Mouse (Mus musculus): ENCODE measurements around the gene Tomm20l. TPM values are rescaled to one million over a fixed set of nuclear protein-coding genes. Genes with fewer than 3 reads are reported as not detected.
"Not testable (repeated sequence)": the region's sequence is repeated elsewhere in the genome, so short reads cannot be mapped to it uniquely, and the experiment has no call there.

Tomm20l gene
- not detected in 2 replicates for polyA plus RNA-seq (2016; fragmentation: Nextera tagmentation; extraction: Ambion mirVana)

DNA sequence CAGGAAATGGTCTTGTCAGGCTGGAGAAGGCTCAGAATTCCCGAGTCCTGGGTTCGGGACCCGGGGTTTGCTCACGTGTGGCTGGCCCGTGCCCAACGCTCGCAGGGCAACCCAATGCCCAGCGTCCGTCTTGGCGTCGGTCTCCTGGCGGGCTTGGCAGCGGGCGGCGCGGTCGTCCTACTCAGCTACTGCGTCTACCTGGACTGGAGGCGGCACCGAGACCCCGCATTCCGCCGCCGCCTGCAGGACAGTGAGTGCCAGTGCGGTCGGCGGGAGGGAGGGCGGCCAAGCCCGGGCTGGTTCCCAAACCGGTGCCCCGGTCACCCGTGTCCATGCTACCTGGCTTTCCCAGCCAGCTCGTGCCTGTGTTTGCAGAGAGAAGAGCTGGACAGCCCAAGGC lies at the start of gene Tomm20l:
Tomm20l (plus strand) TSS at position 98 of the 400 bp plus-strand sequence.
- no peak for ATAC-seq (ENCODE audit: low FRiP score, low read depth)
- no peaks in the 10 kb centered on the region for H3K36me3 ChIP-seq
- peak within 1 kb of the TSS; percentile 38; the same call in 1 of the 2 replicates for H3K9ac ChIP-seq
- H3K27me3 ChIP-seq (replicated peaks) = peaks cover 7% of the 10 kb centered on the region
- H3K4me3 ChIP-seq = 0 out of 2 replicates have a peak within 1 kb of the TSS, but pooled peaks have one; percentile 3
- WGBS = 10% methylated on average over 33 of the region's 33 CpGs
- H3K9me3 ChIP-seq = no peaks in the 10 kb centered on the region
- no peaks in the 10 kb centered on the region for H3K4me1 ChIP-seq
- peak within 1 kb of the TSS; percentile 54 for H3K4me2 ChIP-seq (replicated peaks)
- H3K27ac ChIP-seq = no peak within 1 kb of the TSS

DNA sequence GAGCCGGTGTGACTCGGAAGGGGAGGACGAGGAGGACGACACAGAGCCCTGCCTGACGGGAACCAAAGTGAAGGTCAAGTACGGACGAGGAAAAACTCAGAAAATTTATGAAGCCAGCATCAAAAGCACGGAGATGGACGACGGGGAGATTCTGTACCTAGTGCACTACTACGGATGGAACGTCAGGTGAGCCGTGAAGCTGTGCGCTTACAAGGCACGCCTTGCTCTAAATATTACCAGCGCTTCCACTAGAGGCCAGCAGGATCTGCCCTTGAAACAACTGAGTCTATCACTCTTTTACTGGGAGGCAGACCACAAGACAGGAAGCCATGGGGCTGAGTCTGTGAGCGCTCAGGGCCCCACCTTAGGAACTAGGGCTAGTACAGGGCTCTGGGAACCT lies 41.4 kb upstream of the Tomm20l start:
- WGBS = 95% methylated on average over 17 of the region's 17 CpGs
- H3K4me3 ChIP-seq = no peak overlapping the region
- H3K9me3 ChIP-seq = no peaks in the 10 kb centered on the region
- H3K4me2 ChIP-seq (replicated peaks) = no peak overlapping the region
- peaks cover 83% of the 10 kb centered on the region for H3K36me3 ChIP-seq
- H3K4me1 ChIP-seq = no peaks in the 10 kb centered on the region
- no peak overlapping the region for H3K9ac ChIP-seq
- ATAC-seq (ENCODE audit: low FRiP score, low read depth) = no peak
- no peaks in the 10 kb centered on the region for H3K27me3 ChIP-seq (replicated peaks)
- H3K27ac ChIP-seq = no peak overlapping the region

DNA sequence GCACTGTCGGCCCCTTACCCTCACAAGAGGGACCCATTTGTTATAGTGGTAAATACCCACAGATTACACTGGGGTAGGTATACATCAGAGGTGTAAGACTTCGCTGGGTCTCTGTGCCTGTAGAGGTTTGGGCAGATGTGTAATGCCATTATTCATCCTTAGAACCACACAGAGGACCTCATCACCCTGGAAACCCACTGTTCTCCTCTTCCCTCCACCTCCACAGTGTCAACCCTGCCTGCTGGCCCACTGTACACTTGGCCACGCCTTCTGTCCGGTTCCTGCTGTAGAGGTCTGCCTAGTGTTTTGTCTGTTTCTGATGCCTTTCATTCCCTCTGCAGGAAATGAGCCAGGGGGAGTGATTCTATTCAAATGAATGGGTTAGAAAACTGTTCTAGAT lies 39.2 kb upstream of the Tomm20l start:
- H3K27me3 ChIP-seq (replicated peaks) = no peaks in the 10 kb centered on the region

DNA sequence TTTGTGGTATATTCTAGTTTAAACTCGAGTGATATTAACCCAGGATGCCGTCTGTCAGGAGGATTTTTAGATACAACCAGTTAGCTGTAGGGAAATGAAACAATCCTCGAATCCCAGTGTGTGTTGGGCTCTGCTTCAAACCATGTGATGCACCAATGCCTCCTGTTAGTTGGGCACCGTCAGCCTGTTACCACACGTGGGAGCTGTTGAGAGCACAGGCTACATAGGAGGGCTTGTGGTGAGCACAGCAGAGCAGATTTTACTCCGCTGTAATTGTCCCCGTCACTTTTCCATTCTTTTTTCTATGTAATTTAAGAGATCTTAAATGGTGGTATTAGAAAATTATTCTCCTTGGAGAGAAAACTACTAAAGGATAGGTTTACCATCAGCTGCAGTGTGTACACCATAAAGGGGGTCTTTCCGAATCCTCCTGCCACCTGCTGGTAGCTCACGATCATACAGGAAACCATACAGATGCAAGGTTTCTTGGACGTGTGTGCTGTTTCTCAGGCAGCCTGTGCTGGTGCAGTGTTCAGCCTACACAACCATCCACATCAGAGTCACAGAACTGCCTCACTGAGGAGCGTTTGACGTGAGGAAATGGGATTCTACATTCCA lies 38.0 kb upstream of the Tomm20l start:
- Histone ChIP-seq H3K4me3 (no peak overlapping the region), H3K27me3 (replicated peaks) (no peaks in the 10 kb centered on the region), H3K36me3 (peaks cover 76% of the 10 kb centered on the region), H3K9me3 (no peaks in the 10 kb centered on the region), H3K4me2 (replicated peaks) (no peak overlapping the region), H3K4me1 (no peaks in the 10 kb centered on the region), H3K9ac (no peak overlapping the region), H3K27ac (no peak overlapping the region)
- no peak for ATAC-seq (ENCODE audit: low FRiP score, low read depth)
- WGBS = 70% methylated on average over 12 of the region's 12 CpGs

More for the DNA sequence above, 39.2 kb upstream of the Tomm20l start:
- H3K4me1 ChIP-seq = no peaks in the 10 kb centered on the region
- peaks cover 88% of the 10 kb centered on the region for H3K36me3 ChIP-seq
- ATAC-seq (ENCODE audit: low FRiP score, low read depth) = no peak
- H3K9ac ChIP-seq = no peak overlapping the region
- H3K9me3 ChIP-seq = no peaks in the 10 kb centered on the region
- H3K4me3 ChIP-seq = no peak overlapping the region
- H3K27ac ChIP-seq = no peak overlapping the region
- H3K4me2 ChIP-seq (replicated peaks) = no peak overlapping the region
- WGBS = 94% methylated on average over 4 of the region's 4 CpGs

DNA sequence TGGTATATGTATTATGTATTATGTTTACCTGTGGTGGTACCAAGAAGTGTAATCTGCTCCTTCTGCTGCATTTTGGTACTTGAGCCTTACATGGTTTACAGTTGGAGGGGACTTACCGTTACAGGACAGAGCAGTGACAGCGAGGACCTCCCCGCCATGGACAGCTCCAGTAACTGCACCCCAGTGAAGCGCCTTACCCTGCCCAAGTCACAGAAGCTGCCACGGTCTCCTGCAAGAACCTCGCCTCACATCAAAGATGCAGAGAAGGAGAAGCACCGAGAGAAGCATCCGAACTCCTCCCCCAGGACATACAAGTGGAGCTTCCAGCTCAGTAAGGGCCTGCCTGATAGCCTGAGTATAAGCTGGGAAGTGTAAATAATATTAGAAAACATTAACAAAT lies 24.9 kb upstream of the Tomm20l start:
- H3K9me3 ChIP-seq = no peaks in the 10 kb centered on the region
- whole genome bisulfite sequencing = 92% methylated on average over 8 of the region's 8 CpGs
- H3K4me2 ChIP-seq (replicated peaks) = no peak overlapping the region
- no peak for ATAC-seq (ENCODE audit: low FRiP score, low read depth)
- H3K4me3 ChIP-seq = no peak overlapping the region
- peaks cover 17% of the 10 kb centered on the region; the same call in 1 of the 2 replicates for H3K36me3 ChIP-seq
- H3K9ac ChIP-seq = no peak overlapping the region
- H3K27me3 ChIP-seq (replicated peaks) = no peaks in the 10 kb centered on the region
- no peaks in the 10 kb centered on the region for H3K4me1 ChIP-seq
- H3K27ac ChIP-seq = no peak overlapping the region

DNA sequence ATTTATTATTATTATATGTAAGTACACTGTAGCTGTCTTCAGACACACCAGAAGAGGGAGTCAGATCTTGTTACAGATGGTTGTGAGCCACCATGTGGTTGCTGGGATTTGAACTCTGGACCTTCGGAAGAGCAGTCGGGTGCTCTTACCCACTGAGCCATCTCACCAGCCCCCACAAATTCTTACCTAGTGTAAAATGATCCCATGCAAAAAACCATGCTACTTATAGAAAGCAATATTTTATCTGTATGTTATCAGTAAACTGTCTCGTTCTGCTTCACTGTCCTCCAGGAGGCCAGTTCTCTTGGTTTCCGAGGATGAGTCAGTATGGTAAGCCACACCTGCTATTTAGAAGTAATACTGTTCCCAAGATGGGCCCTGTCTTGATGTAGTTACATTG lies 7.0 kb upstream of the Tomm20l start:
- WGBS = 92% methylated on average over 4 of the region's 4 CpGs
- H3K4me1 ChIP-seq; H3K27me3 ChIP-seq (replicated peaks); H3K36me3 ChIP-seq; H3K27ac ChIP-seq; H3K9ac ChIP-seq; H3K9me3 ChIP-seq; ATAC-seq (ENCODE audit: low FRiP score, low read depth); H3K4me2 ChIP-seq (replicated peaks); H3K4me3 ChIP-seq: not testable (repeated sequence)

DNA sequence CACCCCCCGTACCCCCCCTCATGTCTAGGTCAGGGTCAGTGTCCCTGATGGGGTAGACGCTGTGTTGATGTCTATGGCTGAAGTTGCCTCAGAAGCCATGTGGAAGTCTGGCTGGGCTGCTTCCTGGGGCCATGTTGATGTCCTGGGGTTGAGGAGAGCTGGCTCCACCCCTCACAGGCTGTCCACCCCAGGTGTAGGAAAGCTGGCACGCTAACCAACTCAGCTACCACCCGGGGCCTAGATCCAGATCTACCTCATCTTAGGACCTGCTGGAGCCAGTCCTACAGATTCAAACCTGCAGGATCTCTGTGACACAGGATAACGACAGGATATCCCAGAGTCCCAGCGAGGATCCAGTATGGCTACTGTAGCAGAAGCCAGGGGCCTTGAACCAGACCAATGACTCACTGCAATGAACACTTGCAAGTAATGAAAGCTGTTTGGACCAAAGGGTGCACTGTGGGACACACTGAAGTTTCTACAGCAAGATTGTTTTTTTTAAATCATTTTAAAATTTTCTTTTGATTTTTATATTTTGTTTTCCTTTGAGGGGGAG lies 3.9 kb upstream of the Tomm20l start:
- H3K36me3 ChIP-seq = no peaks in the 10 kb centered on the region
- H3K9ac ChIP-seq = no peak overlapping the region
- H3K4me3 ChIP-seq = no peak overlapping the region
- WGBS = 87% methylated on average over 6 of the region's 6 CpGs
- peaks cover 7% of the 10 kb centered on the region for H3K27me3 ChIP-seq (replicated peaks)
- H3K27ac ChIP-seq = no peak overlapping the region
- H3K4me1 ChIP-seq = no peaks in the 10 kb centered on the region
- H3K9me3 ChIP-seq = no peaks in the 10 kb centered on the region
- H3K4me2 ChIP-seq (replicated peaks) = no peak overlapping the region
- ATAC-seq (ENCODE audit: low FRiP score, low read depth) = no peak

DNA sequence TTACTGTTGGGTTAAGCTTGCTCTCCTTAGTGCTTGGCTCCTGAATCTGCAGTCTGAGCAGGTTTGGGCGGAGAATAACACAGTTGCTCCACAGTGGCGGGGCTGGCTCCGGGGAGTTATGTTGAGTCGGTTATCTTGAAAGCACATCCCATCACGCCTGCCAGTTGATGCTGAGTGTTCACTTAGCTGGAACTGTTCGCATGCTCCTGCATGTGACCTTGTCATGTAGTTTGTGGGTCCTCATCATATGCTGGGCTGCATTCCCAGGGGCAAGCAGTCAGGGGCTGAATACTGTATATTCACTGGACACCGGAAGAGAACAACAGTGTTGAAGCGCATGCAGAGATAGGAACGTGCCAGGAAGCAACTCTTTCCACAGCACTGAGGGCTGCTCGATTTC lies 1.8 kb downstream of the Tomm20l start:
- no peak for ATAC-seq (ENCODE audit: low FRiP score, low read depth)
- Histone ChIP-seq H3K9ac (no peak overlapping the region), H3K36me3 (no peaks in the 10 kb centered on the region), H3K4me1 (no peaks in the 10 kb centered on the region), H3K4me2 (replicated peaks) (no peak overlapping the region), H3K27me3 (replicated peaks) (peaks cover 7% of the 10 kb centered on the region), H3K4me3 (no peak overlapping the region), H3K27ac (no peak overlapping the region), H3K9me3 (no peaks in the 10 kb centered on the region)
- 84% methylated on average over 10 of the region's 10 CpGs for WGBS

DNA sequence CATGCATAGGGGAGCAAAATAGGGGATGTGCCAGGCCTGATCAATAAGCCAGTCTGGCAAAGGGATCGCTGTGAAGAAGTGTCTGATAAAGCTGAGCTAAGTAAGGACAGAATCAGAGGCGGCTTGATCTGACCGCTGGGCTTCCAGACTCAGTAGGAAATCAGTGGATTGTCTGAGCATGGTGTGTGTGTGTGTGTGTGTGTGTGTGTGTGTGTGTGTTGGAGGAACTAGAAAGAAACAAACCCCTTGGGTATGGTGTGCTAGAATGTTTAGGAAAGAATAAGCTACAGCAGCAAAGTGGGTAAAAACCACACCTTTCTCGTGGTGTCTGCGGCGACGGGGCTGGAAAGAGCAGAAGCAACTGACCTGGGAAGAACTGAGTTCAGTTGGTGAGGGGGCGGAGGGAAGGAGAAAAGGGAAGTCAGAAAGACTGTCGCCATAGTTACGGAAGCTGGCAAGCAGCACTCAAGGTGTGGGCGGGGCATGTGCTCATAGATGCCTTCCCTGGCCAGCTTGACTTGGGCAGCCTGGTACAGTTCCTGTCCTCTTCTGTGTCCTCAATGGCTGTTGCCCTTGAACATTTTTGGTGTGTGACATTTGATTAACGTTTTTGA lies 2.6 kb downstream of the Tomm20l start:
- no peak overlapping the region for H3K27ac ChIP-seq
- H3K4me3 ChIP-seq = no peak overlapping the region
- H3K4me1 ChIP-seq = no peaks in the 10 kb centered on the region
- H3K27me3 ChIP-seq (replicated peaks) = peaks cover 7% of the 10 kb centered on the region
- WGBS = 32% methylated on average over 12 of the region's 12 CpGs
- ATAC-seq (ENCODE audit: low FRiP score, low read depth) = no peak
- no peak overlapping the region for H3K9ac ChIP-seq
- no peaks in the 10 kb centered on the region for H3K36me3 ChIP-seq
- H3K4me2 ChIP-seq (replicated peaks) = 0 out of 2 replicates have a peak overlapping the region, but pooled peaks have one; percentile 18
- H3K9me3 ChIP-seq = no peaks in the 10 kb centered on the region

DNA sequence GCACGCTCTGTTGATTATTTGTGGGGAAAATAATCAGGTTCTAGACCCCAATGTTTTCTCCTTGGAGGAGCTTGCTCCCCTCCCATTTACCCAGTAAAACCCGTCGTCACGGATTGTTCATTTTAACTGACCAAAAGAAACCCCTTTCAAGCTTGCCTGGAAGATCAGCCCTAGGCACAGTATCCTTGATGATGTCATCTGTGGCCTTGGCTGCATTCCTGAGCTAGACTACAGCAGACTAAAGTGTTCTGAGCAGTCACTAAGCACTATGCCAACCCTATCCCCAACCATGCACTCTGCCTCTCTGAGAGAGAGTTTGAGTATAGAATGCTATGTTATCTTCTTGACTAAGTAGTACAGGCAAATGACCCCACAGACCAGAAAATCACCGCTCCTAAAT lies 5.2 kb downstream of the Tomm20l start:
- Histone ChIP-seq H3K4me1 (no peaks in the 10 kb centered on the region), H3K4me2 (replicated peaks) (no peak overlapping the region)

DNA sequence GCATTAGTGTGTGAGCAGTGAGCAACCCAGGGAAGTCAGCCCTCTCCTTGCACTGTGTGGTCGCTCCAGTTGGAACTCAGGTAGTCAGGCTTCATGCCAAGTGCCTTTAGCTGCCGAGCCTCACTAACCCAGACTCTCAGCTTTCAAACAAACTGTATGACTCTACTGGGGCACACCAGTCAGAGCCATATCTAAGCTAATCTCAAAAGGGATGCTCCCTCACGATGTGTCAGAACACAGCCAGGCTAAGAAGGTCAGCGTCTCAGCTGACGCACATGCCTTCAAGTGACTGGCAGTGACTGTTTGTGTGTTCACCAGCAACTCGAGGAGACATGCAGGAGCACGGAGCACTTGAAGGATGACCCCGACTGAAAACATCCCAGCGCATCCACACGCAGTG lies 11.5 kb downstream of the Tomm20l start:
- Histone ChIP-seq H3K27ac (no peak overlapping the region), H3K9me3 (no peaks in the 10 kb centered on the region), H3K36me3 (peaks cover 32% of the 10 kb centered on the region), H3K9ac (no peak overlapping the region), H3K4me1 (no peaks in the 10 kb centered on the region), H3K4me2 (replicated peaks) (no peak overlapping the region), H3K4me3 (no peak overlapping the region), H3K27me3 (replicated peaks) (no peaks in the 10 kb centered on the region)
- ATAC-seq (ENCODE audit: low FRiP score, low read depth) = no peak
- 94% methylated on average over 10 of the region's 10 CpGs for WGBS

More for the DNA sequence above, 5.2 kb downstream of the Tomm20l start:
- Histone ChIP-seq H3K9ac (no peak overlapping the region), H3K27ac (no peak overlapping the region), H3K4me3 (no peak overlapping the region), H3K9me3 (no peaks in the 10 kb centered on the region), H3K27me3 (replicated peaks) (peaks cover 2% of the 10 kb centered on the region; the same call in 1 of the 2 replicates), H3K36me3 (no peaks in the 10 kb centered on the region)
- ATAC-seq (ENCODE audit: low FRiP score, low read depth) = no peak
- 81% methylated on average over 5 of the region's 5 CpGs for WGBS

DNA sequence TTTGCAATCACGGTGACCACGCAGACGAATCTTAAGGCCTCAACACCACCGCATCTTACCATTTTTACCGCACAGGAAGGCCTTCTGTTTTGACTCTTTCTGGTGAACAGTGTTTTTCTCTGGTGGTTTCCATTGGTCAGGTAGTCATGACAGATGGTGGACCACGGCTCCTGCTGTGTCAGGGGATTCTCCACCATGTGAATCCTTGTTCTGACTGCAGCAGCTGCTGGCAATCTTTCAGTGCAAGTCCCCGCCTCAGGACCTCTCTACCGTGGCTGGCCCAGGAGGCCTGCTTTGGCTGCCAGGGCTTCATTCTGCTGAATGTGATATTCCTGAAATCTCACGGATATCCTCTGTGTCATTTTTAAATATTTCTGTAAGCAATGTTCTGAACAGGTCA lies 12.1 kb downstream of the Tomm20l start:
- H3K4me2 ChIP-seq (replicated peaks) = no peak overlapping the region
- H3K36me3 ChIP-seq = peaks cover 33% of the 10 kb centered on the region

More for the DNA sequence above, 12.1 kb downstream of the Tomm20l start:
- no peak overlapping the region for H3K27ac ChIP-seq
- no peak overlapping the region for H3K4me3 ChIP-seq
- H3K9ac ChIP-seq = no peak overlapping the region
- no peaks in the 10 kb centered on the region for H3K9me3 ChIP-seq
- ATAC-seq (ENCODE audit: low FRiP score, low read depth) = no peak
- WGBS = 90% methylated on average over 9 of the region's 9 CpGs
- no peaks in the 10 kb centered on the region for H3K27me3 ChIP-seq (replicated peaks)
- H3K4me1 ChIP-seq = no peaks in the 10 kb centered on the region
